Mouse (Mus musculus) neural tube, embryonic 14.5 days (tissue): ENCODE measurements around the gene Mycl. TPM values are rescaled to one million over a fixed set of nuclear protein-coding genes. Genes with fewer than 3 reads are reported as not detected.

Experiments used
- ATAC-seq: fragments of 200-750 bp; cut with Nextera tagmentation; 2 replicates; pipeline ENCODE4 v1.8.0; 2017; ENCODE audit warnings: low read depth, mild to moderate bottlenecking, moderate TSS enrichment, moderate library complexity
- H3K27ac ChIP-seq: fragments of 300-500 bp; sonication (generic); 2 replicates; pipeline ENCODE4 v1.5.1; 2014; ENCODE audit warnings: low read depth, mild to moderate bottlenecking, control low read depth, low read length, moderate library complexity, mixed read lengths
- H3K27me3 ChIP-seq: fragments of 300-500 bp; sonication (generic); 2 replicates; pipeline ENCODE4 v1.6.1; 2014; ENCODE audit warnings: low read length; ENCODE audit not compliant: control insufficient read depth, insufficient read depth
- H3K36me3 ChIP-seq: fragments of 300-500 bp; sonication (generic); 2 replicates; pipeline ENCODE4 v1.6.1; 2014; ENCODE audit warnings: low read length, mixed read lengths; ENCODE audit not compliant: control insufficient read depth, insufficient read depth
- H3K4me1 ChIP-seq: fragments of 300-500 bp; sonication (generic); 2 replicates; pipeline ENCODE4 v1.6.1; 2014; ENCODE audit warnings: low read length; ENCODE audit not compliant: control insufficient read depth, insufficient read depth
- H3K4me2 ChIP-seq: fragments of 300-500 bp; sonication (generic); 2 replicates; pipeline ENCODE4 v1.6.1; 2014; ENCODE audit warnings: mild to moderate bottlenecking, low read depth, low read length, control low read depth
- H3K4me3 ChIP-seq: fragments of 300-500 bp; sonication (generic); 2 replicates; pipeline ENCODE4 v1.5.1; 2014; ENCODE audit warnings: low read depth, low read length, control low read depth, mixed read lengths
- H3K9ac ChIP-seq: fragments of 300-500 bp; sonication (generic); replicated peaks from 2 replicates; pipeline ENCODE4 v1.6.1; 2014; ENCODE audit warnings: low read depth, mild to moderate bottlenecking, control low read depth, low read length, mixed read lengths
- H3K9me3 ChIP-seq: fragments of 300-500 bp; sonication (generic); 2 replicates; pipeline ENCODE4 v1.6.1; 2016; ENCODE audit warnings: low read length; ENCODE audit not compliant: control insufficient read depth
- WGBS: fragments of 180-500 bp; shearing (Covaris S2); extraction: QIAGEN DNeasy Blood & Tissue Kit; methylation state at CpG from one replicate; pipeline ENCODE4 v1.1.7; 2014; 5-methylcytosine and 5-hydroxymethylcytosine counted together
- polyA plus RNA-seq: library from polyadenylated mRNA; unstranded; fragments of >200 nt; fragmentation: Nextera tagmentation; extraction: Ambion mirVana; gene quantifications from 2 replicates; pipeline ENCODE4 v1.2.1, GENCODE M21; 2014

The Mycl gene
- polyA plus RNA-seq, 1 experiment from 2014 or later = 60.9 TPM

- ATAC-seq = no peak
- H3K4me1 ChIP-seq = no peaks in the 10 kb centered on the region
- 85% methylated on average over 4 of the region's 4 CpGs for WGBS
- peaks cover 35% of the 10 kb centered on the region for H3K36me3 ChIP-seq
- no peak overlapping the region for H3K4me3 ChIP-seq
- H3K27me3 ChIP-seq = no peaks in the 10 kb centered on the region
- no peaks in the 10 kb centered on the region for H3K9me3 ChIP-seq
- no peak overlapping the region for H3K27ac ChIP-seq
- no peak overlapping the region for H3K4me2 ChIP-seq
- no peak overlapping the region for H3K9ac ChIP-seq
Observed at GRCm38 (mm10) chr4:123044842-123045241, 49.4 kb downstream of the Mycl start.

- no peaks in the 10 kb centered on the region for H3K27me3 ChIP-seq
- peaks cover 7% of the 10 kb centered on the region for H3K4me1 ChIP-seq
- no peak overlapping the region for H3K4me3 ChIP-seq
- no peak overlapping the region for H3K27ac ChIP-seq
- no peak for ATAC-seq
- no peak overlapping the region for H3K4me2 ChIP-seq
- WGBS = 95% methylated on average over 3 of the region's 3 CpGs
- no peaks in the 10 kb centered on the region for H3K9me3 ChIP-seq
- peaks cover 31% of the 10 kb centered on the region for H3K36me3 ChIP-seq
- H3K9ac ChIP-seq = no peak overlapping the region
Observed at GRCm38 (mm10) chr4:123046300-123046699, 50.8 kb downstream of the Mycl start.

GRCm38 (mm10) chr4:123050681-123051211, 55.3 kb downstream of the Mycl start:
- WGBS = 39% methylated on average over 5 of the region's 5 CpGs
- Histone ChIP-seq H3K4me2 (no peak overlapping the region), H3K27me3 (no peaks in the 10 kb centered on the region), H3K9ac (no peak overlapping the region), H3K36me3 (peaks cover 35% of the 10 kb centered on the region), H3K4me1 (peaks cover 7% of the 10 kb centered on the region), H3K4me3 (no peak overlapping the region), H3K27ac (0 out of 2 replicates have a peak overlapping the region, but pooled peaks have one; percentile 28), H3K9me3 (no peaks in the 10 kb centered on the region)
- peak; percentile 91 for ATAC-seq

Other genes with a start within 250 kb of the Mycl start
- 92.9 and 102 TPM in 2 replicates for gene Ppt1, start 159.4 kb upstream of the Mycl start, polyA plus RNA-seq
- 66.5 and 69.7 TPM in 2 replicates for gene Cap1, start 109.6 kb upstream of the Mycl start, polyA plus RNA-seq
- 25.5 and 27.8 TPM in 2 replicates for gene Mfsd2a, start 34.5 kb upstream of the Mycl start, polyA plus RNA-seq
- gene Trit1, start 20.9 kb downstream of the Mycl start, polyA plus RNA-seq = 25.2 and 27.8 TPM in 2 replicates
- 0.25 and 0.48 TPM in 2 replicates for gene Bmp8b, start 109.5 kb downstream of the Mycl start, polyA plus RNA-seq
- gene Oxct2b, start 120.6 kb downstream of the Mycl start, polyA plus RNA-seq = 0.33 and 0.67 TPM in 2 replicates
- gene Ppie, start 144.3 kb downstream of the Mycl start, polyA plus RNA-seq = 54.8 and 56.0 TPM in 2 replicates
- gene Hpcal4, start 187.6 kb downstream of the Mycl start, polyA plus RNA-seq = 21.7 and 43.0 TPM in 2 replicates
- gene Nt5c1a, start 205.9 kb downstream of the Mycl start, polyA plus RNA-seq = 0.22 TPM in 1 of 2 replicates, not detected in the other
- 3.5 and 9.3 TPM in 2 replicates for gene Heyl, start 237.9 kb downstream of the Mycl start, polyA plus RNA-seq